Mouse (Mus musculus) E14TG2a.4 (cell line): ENCODE results near the gene E2f4.

Experiments
- CTCF ChIP-seq: conservative IDR thresholded peaks from 2 replicates; pipeline ENCODE4 v1.5.1; 2014; ENCODE audit warnings: low read length
- NANOG ChIP-seq: IDR thresholded peaks from 2 replicates; pipeline ENCODE4 v1.6.1; 2014; ENCODE audit warnings: borderline replicate concordance, low read length, mixed read lengths
- POU5F1 ChIP-seq: IDR thresholded peaks from 2 replicates; pipeline ENCODE4 v1.6.1; 2014; ENCODE audit warnings: low read length, borderline replicate concordance

GRCm38 (mm10) chr8:105338992-105339391, 41.5 kb downstream of the E2f4 start:
- TF ChIP-seq CTCF, result no peak
- no peak for TF ChIP-seq POU5F1
- TF ChIP-seq NANOG, result no peak
